Mouse (Mus musculus) CD4-positive, CD25-positive, alpha-beta regulatory T cell, adult 2 months (primary cell): ENCODE measurements around the gene Tyrp1.

Source experiments
- DNase-seq: peaks from one replicate; pipeline ENCODE4 v3.0.0-alpha.2; 2012; ENCODE audit warnings: low read depth, low spot score

Gene Tyrp1

DNA sequence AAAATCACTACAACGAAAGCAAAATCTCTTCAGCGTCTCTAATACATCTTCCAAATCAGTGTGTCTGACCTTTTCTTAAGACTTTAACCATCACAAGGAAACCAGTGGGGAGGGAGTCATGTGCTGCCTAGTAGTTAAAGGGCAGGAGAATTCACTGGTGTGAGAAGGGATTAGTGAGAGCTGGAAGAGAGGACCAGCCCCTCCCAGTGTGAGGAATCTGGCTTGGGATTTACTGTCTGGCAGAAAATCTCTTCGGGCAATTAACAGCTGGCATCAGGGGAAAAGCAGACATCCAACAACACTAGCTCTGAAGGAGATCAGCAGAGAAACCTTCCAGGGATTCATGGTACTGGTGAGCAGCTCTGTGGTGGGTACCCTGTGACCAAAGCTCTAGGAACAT is at the start of gene Tyrp1:
Gene Tyrp1, plus strand, starts transcription at position 74 of the 400 bp plus-strand sequence.
- no peak for DNase-seq

DNA sequence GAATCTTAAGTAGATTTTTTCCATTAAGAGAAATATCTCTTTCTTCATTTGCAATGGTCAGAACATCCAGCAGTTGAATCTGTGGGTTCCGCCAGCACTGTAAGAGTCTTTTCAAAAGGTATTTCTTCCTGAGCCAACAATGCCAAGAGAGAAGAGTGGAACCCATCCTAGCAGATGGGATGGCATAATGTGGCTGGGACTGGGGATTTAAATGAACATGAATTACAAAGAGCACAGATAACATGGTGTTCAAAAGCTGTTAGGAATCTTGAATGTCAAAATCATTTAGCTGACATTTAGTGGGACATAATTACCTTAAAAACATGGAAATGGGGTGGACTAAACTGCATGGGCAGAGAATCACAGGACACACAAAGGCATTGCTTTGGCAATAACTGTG is 45.6 kb upstream of the Tyrp1 start:
- DNase-seq = no peak

DNA sequence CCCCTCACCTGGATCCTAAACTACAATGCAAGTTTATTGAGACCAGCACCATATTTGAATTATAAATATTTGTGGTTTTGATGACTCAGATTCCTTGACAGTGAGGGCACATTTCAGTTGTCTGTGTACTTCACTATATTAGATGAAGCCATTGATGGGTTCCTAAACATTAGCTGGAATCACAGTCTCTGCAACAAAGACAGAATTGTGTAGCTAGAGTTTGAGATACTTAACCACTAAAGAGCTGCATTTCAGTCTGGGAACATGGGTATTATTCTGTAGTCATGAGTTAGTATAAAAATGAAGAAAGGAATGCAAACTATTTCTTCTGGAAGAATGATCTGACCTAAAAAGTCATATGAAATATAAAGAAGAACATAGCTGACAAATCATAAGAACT is 14.4 kb upstream of the Tyrp1 start:
- no peak for DNase-seq

DNA sequence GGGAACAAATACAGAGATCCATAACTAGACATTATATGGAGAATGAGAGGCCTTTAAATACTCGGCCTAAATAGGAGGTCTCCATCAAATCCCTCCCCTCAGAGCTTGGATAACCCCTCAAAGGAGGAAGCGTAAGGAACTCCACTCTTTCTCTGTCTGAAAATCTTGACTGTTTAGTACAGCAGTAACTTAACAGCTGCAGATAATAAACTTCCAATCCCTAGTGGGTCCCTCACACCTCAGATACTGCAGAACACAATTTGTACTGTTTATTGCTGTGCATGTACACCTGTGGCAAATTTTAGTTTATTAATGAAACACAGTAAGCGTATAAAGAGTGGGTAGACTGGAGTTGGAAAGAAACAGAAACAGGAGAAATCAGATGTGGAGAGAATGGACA is 12.0 kb upstream of the Tyrp1 start:
- DNase-seq = no peak

DNA sequence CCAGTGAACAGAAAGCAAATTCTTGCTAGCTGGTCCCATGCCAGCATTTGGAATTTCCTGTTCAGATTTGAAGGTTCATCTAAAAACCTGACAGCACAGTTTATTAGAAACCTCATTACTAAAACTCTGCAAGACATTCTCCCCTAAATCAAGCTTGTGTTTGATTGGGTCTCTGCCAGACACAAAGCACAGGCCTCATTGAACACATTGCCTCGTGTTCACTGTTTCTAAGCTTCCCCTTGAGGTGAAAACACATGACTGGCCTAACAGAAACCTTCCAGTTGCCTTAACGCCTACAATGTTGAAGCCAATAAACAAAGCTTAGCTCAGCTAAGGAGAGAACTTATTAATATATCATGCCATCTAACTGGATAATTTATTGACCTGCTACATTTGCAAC is 5.7 kb upstream of the Tyrp1 start:
- DNase-seq = no peak

DNA sequence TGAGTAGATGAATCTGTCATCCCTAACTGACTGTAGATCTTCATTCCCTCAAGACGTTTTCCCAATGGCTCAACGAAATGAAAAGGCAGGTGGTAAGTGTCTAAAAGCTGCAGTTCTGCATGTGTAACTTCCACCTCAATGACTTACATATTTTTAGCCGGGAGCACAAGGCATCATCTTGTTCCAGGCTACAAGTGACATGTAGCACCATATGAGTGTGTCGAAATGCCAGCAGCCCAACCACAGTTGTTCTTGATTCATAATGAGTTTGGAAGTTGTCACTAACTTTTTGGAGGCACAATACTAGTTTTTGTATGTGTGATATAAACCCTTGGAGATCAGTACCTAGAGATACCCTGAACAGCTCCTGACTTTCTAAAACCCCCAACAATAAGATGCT is 5.4 kb downstream of the Tyrp1 start:
- DNase-seq = no peak

DNA sequence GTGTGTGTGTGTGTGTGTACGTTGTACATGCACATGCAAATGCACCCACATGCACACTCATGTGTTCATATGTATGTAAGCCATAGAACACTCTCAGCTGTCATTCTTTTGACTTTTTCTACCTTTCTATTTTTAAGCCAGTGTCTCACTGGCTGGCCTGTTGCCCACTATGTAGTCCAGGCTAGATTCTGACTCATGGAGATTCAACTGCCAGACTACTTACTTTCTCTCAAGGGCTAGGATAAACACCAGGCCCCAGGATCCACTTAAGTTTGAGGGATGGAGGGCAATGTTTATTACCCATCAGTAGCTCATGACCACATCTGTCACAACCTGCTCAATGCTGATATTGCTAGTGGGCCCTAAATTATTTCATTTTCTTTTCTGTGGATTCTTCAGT is 8.1 kb downstream of the Tyrp1 start:
- no peak for DNase-seq

DNA sequence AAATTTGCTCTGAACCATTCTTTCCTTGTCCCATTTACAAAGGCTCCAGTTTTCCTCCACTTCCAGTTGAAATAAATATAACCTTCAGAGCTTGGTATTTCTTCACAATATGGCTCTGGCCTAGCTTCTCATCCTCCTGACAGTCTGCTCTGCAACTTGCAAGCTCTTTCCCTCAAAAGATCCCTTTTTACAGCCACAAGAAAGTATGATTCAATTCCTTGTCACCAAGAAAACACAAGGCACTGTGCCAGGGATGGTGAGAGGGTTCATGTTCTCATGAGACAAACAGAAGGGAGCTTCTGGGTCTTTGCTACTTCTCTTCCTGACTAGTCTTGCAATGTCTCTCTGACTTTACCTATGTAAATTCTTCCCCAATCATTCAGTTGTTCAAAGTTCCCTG is 9.8 kb downstream of the Tyrp1 start:
- DNase-seq = no peak

DNA sequence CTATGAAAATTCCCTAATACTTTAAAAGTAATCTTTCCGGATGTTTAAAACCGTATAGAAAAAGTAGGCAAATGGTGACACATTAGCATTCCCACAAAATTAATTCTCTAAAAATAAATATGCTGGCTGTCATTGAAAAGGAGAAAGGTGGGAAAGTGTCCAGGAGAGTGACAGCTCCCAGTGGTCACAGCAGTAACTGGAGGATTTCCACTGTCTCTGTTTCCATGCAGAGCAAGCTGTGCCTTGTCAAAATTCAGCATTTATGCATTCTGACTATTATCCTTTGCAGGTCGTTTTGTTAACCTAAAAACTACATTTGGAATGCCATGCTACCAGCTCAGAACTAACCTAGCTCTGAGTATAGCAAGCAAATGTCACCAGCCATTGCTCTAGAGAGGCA is 12.1 kb downstream of the Tyrp1 start:
- DNase-seq = no peak

DNA sequence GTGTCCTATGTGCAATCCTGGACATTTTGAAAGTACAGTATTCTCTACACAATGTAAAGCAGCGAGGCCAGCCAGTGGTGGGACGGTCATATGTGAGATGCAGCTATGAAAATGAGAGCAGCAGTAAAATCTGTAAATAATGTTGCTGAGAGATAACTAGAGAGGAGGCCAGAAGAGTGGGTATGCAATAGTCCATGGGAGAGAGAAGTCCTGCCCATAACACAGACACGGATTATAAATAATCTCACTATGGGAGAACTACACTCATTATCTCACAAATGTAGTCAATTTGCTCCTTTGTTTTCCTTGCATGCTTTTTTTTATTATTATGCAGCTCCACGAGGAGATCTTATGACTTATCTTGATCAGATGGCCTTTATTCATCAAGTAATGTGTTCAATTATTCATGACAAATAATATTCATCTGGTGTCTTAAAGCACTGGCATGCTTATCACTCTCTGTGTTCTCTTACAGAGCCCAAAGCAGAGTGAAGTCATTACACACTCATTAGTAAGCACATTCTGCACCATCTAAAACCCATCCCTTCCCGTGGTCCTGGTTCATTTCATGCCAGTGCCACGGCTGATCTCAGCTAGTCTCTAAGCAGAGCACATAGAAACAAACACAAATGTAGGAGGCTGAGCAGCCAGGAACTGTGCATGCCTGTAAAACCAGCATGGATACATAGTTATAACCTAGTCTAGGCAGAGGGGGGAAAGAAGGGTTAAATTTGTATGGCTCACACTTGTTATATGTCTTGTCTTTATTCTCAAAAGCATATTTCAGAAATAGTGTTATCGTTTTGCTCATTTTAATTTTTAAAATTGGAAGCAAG is 18.9 kb downstream of the Tyrp1 start:
- DNase-seq = no peak

DNA sequence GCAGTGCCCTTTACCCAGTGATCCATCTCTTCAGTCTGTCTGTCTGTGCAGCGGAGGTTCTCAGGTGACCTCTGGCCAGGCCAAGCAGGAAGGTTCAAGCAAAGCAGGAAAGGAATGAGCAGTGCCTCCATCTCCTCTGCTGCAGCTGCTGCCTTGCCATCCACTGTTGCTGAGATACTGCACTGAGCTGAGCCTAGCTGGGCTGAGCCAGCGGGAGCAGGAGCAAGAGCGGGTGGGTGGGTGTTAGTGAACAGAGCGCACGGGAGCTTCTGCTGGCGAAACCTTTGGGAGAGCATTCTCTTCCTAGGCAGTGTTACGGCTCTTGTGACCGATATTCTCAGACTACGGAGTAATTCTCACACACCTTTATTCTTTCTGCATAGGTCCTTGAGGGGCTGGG is 21.6 kb downstream of the Tyrp1 start:
- no peak for DNase-seq

DNA sequence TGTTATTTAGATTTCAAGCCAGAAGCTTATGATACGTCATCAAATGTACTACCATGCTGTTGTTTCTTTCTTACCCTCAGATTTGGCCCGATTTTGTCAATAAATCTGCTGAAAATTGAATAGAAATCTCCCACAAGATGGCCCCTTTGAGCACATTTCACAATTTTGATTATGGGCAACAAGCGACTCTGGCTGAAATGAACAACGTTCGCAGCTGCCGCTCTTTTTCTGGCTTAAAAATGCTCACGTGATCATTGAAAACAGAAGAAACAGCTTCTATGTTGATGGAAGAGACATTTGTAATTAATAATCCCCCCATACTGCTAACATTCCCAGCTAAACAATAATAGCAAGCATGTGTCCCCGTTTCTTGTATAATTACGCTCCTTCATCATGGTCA is 29.0 kb downstream of the Tyrp1 start:
- no peak for DNase-seq

DNA sequence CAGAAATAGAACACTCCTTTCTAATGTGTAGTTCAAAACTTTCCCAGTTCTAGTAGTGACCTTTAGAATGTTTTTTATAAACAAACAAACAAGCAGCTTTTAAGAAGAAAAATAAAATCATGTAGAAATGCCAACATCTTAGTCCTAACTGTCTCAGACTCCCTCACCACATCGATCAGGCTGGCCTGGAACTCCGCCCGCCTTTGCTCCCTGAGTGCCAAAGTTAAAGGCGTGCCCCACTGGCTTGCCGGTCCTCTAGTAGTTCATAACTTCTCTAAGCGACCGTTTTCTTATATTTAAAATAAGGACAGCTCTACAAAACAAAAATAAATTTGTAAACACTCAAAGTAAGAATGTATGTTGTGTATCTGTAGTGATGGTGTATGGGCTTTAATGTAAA is 30.0 kb downstream of the Tyrp1 start:
- DNase-seq = no peak

DNA sequence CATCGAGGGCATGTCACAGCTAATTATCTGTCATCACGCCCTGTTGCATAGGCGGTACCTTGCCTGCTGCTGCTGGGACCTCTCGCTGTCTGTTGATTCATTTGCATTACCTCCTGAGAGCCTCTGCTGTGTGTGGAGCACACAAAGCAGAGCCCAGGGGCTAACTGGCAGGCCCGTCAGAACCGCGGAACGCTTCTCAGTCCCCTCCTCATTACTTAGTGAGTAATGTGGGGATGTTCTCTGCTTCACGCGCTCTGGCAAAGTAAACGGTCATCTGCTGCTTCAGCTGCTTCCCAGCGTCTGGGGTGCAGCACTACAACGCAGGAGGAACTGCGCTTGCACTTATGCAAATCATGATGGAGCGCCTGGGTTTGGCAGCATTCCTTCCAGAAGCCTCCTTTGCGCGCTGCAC is 30.6 kb downstream of the Tyrp1 start:
- DNase-seq = no peak

DNA sequence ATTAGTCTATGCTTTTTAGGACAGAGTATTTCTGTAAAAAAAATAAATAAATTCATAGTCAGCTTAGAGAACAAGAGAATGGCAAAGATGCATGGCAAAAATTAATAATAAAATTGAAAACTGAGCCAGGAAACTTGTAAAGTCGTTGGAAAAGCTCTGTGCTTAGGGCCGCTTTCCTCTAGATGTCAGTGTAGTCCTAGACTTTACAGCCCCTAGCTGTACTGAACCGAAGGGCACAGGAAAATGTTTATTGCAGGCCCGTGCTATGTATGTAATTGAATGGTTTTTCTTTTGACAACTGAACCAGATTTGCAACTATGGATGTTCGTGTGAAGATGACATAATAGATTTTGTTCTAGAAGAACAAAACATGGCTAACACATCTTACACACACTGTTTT is 32.1 kb downstream of the Tyrp1 start:
- no peak for DNase-seq

DNA sequence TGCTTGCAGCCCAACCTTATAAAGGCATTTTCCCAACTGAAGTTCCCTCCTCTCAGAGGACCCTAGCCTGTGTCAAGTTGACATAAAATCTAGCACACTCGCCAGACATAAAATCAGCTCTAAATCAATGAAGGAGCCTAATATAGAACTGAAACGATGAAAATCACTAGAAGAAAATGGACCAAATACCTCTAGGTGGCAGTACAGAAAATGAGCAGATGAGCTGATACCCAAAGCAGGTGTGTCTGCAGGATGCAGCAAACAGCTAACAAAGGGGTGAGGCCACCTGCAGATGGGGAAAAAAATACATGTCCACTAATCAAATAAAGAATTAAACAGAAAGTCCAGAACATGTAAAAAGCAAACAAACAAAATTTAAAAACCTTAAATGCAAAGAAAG is 35.7 kb downstream of the Tyrp1 start:
- no peak for DNase-seq

DNA sequence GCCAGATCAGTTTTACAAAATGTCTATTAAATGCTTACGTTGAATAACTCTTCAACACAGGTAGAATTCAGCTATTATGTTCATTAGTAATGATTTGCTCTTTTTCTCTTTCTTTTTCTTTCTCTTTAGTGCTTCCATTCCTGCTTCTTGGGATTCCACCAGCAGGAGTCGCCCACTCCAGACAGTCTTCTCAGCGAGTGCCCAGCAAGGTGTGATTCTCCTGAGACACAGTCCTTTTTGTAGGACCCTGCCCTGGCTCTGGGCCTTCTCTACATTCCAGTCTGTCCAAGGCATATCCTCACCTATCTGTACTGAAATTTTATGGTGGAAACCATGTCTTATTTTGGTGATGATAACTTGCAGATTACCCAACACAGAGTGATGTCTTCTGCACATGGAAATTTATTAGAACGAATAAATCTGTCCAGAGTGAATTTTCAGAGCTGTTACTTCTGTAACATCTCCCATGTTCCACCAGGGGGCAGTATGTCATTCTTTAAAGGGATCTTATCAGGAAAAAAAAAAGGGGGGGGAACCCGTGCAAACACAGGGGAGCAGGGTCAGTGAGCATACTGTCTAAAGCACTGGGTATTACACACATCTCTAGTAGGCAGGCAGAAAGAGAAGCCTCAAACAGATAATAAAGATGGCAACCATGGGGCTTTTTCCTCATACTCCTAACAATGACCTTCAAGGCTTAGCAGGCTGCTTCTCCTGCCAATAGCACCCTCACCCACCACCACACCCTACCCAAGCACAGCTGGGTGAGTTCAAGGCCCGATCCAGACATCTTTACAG is 39.1 kb downstream of the Tyrp1 start:
- no peak for DNase-seq

DNA sequence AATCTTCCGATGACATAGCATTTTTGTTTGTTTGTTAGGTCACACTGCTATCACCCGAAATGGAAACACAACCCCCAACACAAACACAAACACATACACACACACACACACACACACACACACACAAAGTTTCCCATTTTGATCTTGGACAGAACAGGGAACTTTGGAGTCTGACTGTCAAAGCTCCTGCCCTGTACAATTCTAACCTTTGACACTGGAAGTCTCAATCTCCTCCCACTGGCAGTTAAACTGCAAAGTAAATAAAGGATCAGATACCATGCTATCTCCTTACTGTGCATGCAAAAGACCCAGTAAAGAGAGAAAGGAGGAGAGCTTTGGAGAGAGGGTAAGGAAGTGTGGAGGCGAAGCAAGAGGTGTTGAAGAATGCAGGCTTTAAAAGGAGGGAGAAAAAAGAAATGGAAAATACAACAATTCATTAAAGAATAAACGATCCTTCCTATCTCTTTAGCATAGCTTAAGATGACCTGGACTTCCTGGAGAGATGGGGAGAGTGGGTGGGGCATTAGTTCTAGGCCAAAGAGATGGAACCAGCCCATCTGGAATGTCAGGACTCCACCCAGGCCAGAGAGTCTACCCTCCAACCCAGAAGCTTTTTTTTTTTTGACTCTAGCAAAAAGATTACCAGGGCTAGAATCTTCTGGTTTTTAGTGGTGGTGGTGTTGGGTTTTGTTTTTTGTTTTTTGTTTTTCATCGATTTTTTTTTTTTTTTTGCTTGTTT is 40.4 kb downstream of the Tyrp1 start:
- DNase-seq = no peak

DNA sequence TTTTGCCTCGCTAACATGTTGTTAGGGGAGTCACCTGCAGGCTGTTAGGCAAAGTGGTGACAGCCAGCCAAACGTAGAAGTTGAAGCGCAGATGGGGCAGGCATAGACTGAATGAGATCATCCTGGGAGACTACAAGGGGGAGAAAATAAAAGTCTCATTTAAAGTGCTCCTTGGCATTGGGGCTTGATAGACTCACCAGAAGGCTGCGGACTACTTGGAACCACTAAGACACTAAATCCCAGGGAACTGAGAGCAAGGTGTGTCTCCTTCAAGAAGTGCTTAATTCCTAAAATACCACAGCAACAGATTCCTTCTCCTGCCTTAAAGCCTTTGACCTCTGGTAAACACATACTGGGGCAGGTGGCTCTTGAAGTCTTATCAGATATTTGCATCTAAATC is 41.1 kb downstream of the Tyrp1 start:
- no peak for DNase-seq

DNA sequence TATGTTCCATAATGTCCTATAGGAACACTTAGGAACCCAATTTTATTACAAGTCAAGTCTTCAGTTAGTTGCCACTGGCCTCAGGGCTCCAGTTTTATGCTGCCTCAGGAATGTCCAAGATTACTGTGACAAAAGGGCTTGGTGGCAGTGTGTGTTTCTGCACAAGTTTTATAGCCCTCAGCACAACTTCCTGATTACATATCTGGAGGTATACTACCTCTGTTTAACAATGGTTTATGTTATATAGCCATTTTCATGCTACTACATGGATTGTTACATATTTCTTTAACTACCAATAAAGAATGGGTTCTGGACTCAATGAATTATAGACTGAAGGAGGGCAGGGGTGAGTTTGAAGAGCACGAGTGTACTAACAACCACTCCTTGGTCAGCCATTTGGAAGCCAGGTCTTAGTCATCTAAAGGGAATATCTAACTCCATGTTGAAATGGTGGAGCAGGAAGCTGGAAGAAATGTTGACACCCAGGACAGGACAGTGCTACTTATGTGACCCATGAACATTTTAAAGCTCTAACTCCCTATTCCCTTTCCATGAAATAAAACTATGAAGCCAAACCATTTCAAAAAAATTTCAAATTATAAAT is 48.2 kb downstream of the Tyrp1 start:
- no peak for DNase-seq

DNA sequence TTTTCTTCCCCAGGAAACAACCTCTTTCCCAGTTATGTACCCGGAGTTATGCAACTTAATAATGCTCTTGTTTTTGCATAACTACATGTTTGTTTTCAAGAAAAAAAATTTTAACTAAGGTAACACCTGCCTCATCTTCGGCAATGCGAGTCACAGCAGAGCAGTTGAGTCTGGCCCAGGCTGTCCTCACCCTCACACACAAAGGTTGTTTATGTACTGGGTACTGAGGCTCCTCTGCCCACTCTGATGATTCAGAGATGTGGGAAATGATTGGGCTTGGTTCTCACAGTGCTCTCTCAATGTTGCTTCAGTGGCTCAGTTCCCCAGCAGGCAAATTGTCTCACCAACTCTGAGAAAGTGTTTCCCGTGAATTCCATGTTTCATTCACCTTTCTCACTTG is 52.7 kb downstream of the Tyrp1 start:
- DNase-seq = no peak

DNA sequence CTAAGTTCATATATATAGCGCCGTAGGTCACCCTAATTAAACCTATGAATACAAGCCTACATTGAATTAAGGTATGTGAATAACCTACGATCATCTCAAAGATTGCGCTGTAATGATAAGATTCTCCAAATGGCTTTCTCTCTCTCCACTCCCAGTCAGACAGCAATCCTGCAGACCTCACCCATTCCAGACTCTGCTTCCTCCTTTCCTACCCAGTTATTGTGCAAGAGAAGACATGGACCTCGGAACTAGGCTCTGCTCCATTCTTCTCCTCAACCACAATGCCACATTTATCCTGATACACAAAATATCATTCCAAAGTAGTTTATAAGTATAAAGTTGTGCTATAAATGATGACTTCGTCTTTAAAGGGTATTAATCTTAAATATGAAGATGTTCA is 57.1 kb downstream of the Tyrp1 start:
- no peak for DNase-seq
